Mouse (Mus musculus): ENCODE measurements around the gene Sim1. TPM values are rescaled to one million over a fixed set of nuclear protein-coding genes. Genes with fewer than 3 reads are reported as not detected.

Sim1 gene
- not detected in 2 replicates for polyA plus RNA-seq (2012; rRNA removed)

DNA sequence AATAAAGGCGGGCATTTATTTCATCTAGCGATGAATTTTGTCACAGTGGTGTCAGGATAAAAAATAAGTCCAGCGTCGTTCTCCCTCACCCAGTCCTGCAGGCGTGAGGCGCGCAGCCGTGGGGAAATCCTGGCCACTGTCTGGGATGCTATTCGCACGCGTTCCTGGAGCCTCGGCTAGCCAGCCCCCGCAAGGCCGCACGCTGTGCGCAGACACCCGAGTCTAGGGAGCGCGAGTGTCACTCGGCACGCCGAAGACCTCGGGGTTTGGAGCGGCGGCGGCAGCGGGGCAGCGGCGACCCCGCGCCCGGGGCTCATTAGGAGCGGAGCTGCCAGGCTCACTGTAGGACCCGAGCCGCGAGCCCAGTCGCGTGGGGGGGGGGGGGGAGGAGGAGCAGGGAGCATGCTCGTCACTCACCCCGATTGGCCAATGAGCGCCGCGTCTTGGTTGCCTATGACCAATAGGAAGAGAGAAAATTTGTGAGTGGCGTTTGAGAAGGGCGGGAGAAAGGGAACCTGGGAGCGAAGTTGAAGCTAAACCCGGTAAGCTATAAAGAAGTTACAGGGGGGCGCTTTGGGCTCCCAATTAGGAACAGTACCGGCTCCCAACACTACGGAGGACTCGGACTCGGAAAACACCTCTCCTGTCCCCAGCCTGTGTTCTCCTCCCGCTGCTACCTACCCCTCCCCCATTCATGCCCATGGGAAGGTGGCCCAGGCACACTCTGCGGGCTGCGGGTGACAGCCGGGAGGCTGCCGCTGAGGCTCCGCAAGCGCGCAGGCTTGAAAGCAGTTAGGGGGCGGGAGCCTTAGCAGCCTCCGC is at the start of gene Sim1:
TSS of gene Sim1 (plus strand) at position 585 of the 822 bp plus-strand sequence.

Measured in colon, adult 2 months (tissue).